Mouse (Mus musculus) spleen, postnatal 14 days (tissue): Measurements from ENCODE around the gene Cdk5rap1.

Source experiments
- DNase-seq, 2 experiments: peaks; one replicate each; pipeline ENCODE4 v3.0.0; 2021 to 2022; ENCODE audit warnings: low spot score in 2 of 2

Cdk5rap1 gene

DNA sequence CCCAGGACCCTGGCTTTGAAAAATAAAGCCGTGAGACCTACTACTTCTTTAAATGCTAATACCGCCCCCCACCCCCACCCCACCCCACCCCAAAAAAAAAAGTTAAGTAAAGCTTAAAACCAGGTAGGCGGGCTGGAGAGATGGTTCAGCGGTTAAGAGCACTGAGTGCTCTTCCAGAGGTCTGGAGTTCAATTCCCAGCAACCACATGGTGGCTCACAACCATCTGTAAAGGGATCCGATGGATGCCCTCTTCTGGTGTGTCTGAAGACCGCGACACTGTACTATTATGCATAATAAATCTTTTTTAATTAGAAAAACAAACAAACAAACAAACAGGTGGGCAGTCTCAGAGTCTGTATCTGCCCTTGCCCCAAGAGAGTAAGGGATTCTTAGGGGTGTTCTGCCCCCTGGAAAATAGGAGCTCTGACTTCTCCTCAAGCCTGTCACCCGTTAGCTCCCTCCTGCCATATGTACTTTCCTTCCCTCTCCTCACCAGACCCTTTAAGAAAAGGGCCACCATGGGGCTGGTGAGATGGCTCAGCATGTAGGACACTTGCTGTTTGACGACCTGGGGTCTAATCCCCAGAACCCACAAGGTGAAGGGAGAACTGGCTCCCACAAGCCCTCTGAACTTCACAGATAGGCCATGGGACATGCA, at the start of gene Cdk5rap1:
Gene Cdk5rap1 (minus strand): TSS at position 169 of the 659 bp plus-strand sequence.
- no peak for DNase-seq

DNA sequence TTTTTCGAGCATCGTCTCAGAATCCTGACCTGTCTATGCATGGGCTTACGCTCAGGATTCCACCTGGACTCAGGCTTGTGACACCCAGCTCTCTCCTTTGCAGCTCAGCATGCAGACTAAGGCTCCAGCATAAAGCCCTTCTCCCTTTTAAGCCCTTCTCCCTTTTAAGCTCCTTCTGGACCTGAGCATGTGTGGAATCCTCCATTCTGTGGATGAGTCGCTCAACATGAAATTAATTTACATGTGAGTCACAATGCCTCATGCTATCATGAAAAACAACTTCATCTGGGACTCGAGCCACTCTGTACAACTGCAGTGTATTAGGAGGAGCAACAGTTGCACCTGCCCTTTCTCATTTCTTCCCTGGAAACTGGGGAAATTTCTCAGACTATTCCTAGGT, 49.4 kb upstream of the Cdk5rap1 start:
- no peak for DNase-seq

DNA sequence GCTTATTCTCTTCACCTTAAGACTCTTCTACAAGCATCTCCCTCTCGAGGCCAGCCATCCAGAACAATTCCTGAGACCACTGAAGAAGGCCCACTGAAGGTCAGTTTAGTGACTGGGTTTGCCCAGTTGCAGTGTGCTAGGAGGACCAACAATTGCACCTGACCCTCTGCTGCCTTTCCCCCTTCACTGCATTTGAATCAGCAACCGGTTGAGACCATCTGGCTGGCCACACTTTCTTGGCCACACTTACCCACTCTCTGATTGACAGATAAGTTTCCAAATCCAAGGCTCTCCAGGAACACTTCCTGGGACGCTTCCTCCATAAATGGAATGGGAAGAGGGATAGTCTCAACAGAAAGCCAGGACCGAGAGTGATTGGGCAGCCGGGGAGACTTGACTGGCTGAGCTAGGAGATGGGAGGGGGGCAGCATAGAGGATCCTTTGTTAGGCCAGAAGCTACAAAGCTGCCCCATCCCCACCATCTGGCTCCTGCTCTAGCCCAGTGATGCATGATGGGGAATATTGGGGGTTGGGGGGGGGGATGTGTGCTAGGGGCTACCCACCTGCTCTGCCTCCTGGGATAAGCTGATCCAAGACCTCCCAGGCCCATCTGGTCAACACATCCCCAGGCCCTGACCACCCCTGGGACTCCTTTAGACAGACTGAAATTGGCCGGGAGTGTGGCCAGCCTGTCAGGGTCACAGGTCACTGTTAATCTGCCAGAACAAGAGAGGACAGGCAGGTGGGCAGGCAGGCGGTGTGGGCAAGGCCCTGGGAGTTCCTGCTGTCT, 48.3 kb upstream of the Cdk5rap1 start:
- DNase-seq = no peak

DNA sequence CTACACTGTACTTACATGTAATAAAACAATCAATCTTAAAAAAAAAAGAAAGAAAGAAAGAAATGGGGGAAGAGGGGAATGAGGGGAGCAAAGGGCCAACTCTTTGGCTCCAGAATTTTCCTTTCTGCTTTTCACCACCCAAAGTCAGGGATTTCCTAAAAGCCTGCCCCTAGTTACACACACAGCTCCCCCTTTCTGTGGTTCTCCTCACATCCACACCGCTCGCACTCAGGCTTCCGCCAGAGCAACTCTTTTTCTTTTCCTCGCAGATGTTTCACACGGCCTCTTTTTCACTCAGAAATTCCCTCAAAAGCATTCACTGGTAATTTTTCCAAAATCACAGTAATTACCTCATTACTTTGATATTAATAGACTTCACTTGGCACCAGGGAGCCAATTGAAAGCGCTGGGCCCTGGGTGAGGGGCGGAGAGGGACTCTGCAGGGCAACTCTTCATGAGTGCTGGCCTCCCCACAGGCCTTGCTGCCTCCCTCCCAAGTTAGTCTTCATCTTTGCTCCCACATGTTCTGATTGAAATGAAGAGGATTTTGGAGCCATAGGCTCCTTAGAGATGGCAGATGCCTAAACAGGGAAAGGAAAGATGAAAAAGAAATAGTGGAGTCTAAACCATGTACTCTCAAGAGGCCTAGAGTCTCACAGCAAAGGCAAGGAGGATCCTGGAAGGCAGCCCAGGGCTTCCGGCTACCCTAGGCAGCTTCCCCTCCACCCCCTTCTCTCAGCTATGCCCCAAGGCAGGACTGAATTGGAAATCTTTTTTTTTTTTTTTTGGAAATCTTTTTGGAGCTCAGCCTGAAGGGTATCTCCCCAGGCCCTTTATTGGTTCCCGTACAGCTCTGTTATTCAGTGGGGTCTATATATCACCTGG, 47.1 kb upstream of the Cdk5rap1 start:
- no peak for DNase-seq

DNA sequence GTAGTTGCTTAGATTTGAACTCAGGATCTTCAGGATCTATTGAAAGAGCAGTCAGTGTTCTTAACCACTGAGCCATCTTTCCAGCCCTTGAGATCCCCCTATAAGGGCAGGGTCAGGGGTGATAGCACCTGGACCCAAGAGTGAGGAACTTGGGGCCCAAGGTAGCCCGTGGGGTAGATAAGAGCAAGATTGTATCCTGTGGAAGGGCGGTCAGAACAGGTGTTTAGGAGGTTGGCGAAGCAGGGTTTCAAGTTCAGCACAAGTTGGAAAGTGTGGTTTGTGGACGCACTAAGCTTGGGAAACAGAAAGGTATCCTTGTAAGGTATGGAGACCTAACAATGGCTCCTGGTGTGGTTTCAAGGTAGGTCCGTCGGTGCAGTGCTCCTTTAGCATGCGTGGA, 45.2 kb upstream of the Cdk5rap1 start:
- DNase-seq = no peak

DNA sequence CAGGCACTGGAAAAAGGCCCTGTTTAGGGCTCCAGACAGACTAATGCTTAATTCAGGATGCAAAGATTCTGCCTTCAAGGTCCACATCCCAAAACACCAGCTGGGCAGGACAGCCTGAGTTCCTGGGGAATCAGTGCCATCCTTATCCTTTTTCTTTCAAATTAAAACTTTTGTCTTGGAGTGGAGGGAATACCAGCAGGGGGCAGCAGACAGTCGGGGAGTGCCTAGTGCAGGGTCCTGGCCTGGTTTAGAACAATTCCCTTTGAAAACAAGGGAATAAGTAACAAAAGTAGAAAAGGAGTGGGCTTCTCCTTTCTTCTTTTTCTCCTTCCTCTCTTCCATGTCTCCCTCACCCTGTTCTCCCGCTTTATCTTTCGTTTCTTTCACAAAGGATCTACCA, 44.3 kb upstream of the Cdk5rap1 start:
- peak; percentile 30 to 66 for DNase-seq

DNA sequence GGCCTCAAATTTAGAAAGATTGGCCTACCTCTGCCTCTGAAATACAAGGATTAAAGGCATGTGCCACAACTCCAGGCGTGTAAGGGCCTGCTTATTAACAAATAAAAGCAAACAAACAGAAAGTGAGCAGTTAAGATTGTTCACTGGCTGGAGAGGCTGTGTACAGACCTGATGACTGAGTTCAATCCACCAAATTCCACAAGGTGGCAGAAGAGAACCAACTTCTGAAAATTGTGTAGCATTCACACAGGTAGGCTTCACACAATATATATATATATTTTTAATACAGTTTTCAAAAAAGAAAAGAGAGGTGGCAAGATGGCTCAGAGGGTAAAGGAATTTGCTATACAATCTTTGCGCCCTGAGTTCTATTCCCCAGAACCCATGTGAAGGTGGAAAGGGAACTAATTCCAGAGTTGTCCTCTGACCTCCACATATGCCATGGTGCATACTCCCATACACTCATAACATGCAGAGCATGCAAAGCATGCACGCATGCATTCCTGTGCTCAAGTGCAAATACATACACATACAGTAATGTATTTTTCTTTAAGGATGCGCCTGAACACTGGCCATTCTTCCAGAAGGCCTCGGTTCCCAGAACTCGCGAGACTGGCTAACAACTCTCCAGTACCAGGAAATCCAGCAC, 39.3 kb upstream of the Cdk5rap1 start:
- DNase-seq = peak in 1 of 2 experiments; percentile 16

DNA sequence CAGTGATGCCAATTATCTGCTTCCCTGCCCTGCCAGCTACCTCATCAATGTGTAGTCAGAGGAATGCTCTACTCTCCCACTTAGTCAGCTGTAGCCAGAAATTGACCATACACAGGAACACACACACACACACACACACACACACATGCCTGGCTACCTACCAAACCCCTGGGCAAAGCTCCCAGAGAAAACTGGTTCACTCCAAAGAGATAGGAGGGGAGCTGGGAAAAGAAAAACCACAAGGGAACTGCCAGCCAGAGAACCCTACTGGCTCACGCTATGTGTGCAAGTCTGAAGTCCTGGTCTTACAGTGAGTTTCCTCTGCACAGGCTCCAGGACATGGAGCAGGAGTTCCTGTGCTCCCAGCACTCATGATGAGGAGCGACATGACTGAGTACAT, 37.5 kb upstream of the Cdk5rap1 start:
- no peak for DNase-seq

DNA sequence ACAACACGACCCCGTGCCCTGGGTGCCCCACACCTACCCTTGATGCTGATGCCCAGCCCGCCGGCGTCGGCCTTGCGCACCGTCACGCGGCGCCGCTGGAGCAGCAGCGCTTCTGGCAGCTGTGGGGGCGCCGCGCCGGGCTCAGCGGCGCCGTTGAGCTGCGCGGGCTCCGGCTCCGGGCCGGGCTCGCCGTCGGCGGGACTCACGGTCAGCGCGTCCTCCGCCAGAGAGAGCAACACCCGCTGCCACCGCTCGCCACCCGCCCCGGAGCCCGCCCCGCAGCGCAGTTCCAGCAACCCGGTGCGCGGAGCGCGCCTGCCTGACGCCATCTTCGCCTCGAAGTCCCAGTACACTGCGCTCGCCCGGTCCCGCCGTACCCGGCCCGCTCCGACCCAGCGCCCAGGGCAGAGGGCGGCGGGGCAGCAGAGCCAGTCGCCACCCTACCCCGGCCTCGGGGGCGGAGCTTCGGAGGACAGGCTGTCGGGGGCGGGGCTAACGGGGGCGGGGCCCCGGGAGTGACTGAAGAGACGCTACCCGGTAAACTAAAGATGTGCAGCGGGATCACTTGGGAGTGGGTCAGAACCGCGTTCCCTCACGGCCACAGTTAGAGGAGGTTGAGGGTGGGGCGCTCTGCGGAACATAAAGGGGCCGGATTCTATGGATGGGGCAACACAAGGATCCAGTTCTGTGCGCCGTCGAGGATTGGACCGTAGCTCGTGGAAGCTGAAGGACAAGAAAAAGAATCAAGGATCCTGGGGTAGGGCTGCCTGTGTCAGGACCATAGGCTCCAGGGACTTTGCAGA, 35.0 kb upstream of the Cdk5rap1 start, which contains the start of gene Snta1:
Gene Snta1 (minus strand): TSS at position 457 of the 803 bp plus-strand sequence.
- peak; percentile 57 to 59 for DNase-seq

DNA sequence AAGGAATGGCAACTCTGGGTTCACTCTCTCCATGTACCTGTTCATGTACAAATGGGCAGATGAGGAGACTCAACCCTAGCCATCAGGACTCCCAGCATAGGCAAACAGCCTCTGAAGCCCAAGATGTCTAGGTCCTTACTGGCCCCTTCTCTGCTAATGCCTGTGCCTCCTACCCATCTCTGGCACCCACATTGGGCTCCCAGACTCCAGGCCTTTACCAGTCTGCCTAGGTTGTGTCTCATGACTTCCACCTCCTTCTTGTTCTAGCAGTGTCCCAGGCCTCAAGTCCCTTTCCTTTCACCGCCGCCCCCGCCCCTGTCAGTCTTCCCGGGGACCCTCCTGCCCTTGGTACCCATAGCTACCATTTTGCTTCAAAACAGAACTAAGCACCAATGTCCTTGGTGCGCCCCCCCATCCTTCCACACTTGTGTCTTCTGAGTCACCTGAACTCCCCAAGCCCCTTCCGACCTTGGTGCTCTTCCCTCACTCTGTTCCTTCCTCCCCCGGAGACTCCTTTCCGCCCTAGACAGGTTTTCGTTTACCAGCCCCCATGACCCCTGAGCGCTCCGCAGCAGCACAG, 34.3 kb upstream of the Cdk5rap1 start:
- DNase-seq = no peak

DNA sequence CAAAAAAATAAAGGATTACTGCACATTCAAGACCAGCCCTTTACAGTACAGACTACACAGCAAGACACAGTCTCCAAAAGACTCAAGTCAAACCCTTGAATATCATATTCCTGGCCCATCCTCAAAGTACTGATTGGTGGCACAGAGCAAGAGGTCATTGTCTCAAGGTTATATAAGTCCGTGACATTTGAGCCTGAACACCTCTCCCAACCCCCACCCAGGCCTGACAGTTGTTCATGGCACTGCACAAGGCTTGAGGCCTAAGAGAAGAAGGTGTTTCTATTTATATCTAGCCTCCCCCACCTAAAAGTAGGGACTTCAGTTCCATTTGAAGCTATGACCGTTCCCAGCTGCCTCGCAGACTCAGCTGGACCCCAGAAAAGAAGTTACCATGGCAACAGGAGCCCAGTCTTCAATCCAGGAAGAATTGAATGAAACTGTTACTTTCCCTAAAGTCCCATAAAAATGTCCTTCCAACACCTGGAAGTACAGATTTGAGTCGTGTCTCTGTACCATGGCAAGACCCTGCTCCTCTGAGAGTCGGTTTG, 32.7 kb upstream of the Cdk5rap1 start:
- no peak for DNase-seq

DNA sequence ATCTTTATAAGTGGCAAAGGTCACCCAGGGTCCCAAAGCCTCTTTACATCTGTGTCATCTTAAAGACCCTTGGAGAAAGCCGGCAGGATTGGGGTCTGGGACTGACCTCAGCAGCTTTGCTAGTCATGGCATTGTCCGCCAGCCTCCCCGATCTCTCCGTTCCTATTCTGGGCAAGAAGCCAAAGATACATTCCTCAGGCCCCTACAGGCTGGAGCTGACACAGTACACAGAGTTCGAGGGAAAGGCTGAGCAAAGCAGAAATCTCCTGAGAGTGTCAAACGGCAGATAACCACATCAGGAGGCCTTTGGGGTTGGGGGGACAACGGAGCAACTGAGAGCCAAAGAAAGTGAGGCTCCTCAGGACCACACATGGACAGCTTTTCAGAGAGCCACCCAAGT, 30.0 kb upstream of the Cdk5rap1 start:
- no peak for DNase-seq

DNA sequence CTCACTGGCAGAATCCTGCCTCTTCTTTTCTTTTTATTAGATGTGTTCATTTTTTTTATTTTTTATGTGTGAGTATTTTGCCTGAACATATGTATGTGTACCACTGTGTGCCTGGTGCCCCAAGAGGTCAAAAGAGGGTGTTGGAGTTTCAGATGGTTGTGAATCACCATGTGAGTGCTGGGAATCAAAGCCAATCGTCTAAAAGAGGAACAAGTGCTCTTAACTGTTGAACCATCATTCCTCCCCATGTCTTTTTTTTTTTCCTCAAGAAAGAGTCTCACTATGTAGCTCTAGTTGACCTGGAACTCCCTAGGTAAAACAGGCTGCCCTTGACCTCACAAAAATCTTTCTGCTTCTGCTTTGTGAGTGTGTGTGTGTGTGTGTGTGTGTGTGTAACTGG, 29.2 kb upstream of the Cdk5rap1 start:
- DNase-seq = no peak

DNA sequence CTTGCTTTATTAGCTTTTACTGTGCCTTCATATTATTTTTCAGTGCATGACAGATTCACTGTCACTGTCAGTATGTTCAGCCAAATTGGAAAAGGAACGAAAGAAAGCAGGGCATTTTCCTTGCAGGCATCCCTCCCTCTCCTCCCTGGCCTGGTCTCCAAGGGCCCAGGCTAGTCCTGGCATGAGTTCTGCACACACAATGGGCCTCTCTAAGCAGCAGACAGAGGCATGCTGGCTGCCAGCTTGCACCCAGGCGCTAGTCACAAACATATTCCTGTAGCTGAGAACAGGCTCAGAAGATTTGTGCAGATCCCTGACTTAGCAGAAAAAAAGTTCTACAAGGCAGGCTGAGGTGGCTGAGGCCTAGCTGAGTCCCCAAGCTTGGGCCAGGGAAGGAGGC, 26.5 kb upstream of the Cdk5rap1 start:
- DNase-seq = no peak

DNA sequence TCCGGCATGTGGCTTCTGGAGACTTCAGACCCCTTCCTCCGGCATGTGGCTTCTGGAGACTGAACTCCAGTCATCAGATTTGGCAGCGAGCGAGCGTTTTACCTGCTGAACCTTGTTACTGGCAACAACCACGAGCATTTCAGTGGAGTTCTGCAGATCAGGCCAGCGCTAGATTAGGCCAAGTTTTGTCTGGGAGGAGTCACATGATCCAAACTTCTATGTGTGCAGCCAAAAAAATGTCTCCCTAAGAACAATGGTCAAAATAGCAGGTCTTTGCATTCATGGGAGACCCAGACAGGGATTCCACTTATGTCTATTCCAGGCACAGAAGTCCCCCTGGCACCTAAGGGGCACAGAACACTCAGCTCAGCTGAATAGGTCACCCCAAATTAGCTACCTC, 25.5 kb upstream of the Cdk5rap1 start:
- DNase-seq = no peak

DNA sequence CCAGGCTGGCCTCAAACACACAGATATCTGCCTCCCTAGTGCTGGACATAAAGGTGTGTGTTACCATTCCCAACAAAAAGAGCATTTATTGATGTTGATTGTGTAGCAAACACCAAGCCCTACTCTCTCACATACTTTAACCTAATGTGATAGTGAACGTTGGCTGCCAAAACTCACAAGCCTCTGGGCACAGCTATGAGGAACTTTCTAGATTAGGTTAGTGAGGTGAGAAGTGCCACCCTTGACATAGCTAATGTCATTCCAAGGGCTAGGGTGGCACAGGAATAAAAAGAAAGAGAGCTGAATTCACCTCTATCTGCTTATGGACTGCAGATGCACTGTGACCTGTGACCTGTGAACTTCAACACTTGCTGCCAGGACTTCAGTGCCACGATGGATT, 23.7 kb upstream of the Cdk5rap1 start:
- DNase-seq = no peak

DNA sequence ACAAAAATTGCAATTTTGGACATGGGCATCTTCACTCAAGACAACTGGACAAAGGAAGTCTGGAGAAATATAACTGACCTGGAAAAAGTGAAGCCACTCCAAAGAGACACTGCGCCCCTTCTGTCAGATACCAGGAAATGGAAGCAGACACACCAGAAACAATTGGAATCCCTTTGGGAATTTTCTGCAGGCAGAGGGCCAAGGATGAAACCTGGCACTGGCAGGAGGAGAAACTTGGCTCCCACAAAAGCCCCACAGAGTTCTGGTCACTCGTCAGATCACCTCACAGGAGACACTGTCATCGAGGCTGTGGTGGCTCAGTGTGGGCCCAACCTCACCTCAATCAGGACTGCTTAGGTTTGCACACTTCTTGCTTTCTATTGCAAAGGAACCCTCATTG, 21.8 kb upstream of the Cdk5rap1 start:
- DNase-seq = no peak

DNA sequence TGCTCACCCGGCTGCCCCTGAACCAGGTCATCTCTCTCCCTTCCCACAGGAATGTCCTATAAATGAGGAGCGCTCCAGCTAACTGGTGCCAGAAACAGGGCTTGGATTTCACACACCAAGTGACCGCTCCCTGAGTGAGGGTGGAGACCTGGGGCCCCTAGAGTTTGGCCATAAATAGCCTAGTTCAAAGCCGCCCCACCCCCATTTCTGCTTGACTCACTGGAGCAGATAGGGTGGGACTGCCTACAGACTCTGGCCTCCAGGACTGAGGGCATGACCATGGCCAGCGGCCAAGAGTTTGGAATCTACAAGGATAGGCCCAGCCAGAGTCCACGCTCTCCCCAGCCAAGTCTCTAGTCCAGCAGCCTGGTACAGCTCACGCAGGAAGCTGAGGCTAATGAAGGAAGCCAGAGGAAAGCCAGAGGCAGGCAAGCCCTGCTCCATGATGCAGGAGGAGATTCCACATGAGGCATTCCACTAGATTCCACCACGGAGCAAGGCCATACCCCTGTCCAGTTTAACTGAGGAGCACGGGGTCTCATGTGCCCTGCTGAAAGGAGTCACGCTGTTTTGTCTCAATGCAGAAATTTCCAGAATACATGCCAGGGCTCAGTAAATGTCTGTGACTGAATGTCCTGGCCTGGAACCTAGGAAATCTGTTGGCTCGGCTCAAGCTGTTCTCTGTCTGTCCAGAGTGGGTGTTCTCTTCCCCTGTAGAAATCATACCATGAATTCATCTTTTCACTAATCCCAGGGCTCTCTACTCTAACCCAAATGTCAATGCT, 17.6 kb upstream of the Cdk5rap1 start:
- DNase-seq = no peak

DNA sequence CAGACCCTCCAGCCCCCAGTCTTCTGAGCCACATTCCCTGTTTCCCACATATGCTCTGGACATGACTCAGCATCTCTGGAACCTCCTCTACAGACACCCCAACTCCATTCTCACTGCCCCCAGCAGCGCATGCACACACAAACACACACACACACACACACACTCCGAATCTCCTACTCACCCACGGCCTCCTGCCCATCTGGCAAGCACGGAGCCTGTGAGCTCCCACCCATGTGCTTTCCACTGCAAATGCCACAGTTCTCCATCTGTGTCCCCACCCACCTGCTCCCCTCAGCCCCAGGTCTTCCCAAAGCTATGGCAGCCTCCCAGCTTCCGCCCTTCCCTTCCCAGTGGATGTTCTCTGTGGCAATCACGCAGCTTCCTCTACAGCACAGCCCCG, 6.3 kb upstream of the Cdk5rap1 start:
- no peak for DNase-seq
